Mouse (Mus musculus) mesoderm, embryonic 11.5 days (tissue): ENCODE results near the gene Epn3.

Source experiments
- DNase-seq: peaks from one replicate; pipeline ENCODE4 v3.0.0-alpha.2; 2012; ENCODE audit warnings: low read depth, low spot score

Gene Epn3

GRCm38 (mm10) chr11:94471740-94472584, 27.8 kb downstream of the Epn3 start:
- no peak for DNase-seq

DNA sequence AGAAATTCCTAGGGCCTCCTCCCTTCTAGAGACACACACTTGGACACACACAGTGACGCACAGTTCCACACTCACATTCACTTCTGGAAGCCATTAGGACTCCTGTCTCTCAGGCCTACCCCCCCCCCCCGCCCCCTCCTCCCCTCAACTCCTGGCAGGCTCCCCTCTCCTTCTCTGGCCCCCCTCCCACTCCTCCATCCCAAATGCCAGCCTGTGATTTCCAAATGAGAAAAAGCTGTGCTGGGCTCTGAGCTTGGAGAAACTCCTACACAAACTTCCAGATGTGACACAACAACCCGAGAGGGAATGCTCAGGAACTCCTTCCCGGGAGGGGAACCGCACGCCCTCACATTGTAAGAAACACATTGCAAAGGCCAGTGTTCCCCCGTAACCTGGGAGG, 29.4 kb downstream of the Epn3 start:
- peak; percentile 70 for DNase-seq

- DNase-seq: no peak
Observed at GRCm38 (mm10) chr11:94469136-94470064, 30.4 kb downstream of the Epn3 start.

GRCm38 (mm10) chr11:94468582-94469064, 31.2 kb downstream of the Epn3 start:
- DNase-seq: peak; percentile 88

DNA sequence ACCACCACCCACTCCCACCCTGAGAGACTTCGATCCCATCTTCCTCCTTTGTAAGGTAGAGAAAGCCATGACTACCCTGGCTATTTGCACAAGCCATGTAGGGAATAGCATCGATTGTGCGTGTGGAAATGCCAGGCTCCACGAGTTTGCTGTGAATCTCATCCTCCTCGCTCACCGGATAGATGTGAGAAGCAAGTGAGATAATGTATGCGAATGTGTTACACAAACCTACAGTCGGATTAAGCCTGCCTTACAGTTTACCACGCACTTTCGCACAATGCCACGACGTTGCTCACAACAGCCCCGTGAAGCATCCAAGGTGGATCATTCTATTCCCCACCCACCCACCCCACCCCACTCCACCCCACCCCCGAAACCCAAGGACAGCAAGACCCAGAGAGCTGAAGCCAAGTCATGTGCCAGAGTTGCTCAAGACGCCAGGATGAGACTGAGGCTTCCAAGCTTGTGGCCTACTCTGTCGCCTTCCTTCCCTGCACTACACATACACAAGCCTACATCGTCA, 33.4 kb downstream of the Epn3 start:
- DNase-seq: no peak

DNA sequence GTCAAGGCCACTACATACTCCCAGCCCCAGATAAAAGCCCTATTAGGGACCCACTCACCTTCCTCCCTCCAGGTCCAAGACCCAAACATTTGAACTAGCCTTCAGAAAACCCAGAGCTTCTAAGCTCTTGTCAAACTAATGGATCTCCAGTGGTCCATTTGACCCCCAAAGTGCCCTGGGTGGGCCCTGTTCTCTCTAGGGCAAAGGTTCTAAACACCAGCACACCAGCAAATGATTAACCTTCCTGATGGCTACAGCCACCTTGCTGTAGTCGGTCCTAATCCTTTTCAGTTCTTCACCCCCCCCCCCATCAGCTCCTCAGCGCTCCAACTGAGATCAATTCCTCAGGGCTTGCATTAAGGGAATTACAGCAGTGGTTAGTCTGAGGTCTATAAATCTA, 35.6 kb downstream of the Epn3 start:
- DNase-seq: no peak

- no peak for DNase-seq
Observed at GRCm38 (mm10) chr11:94461856-94462255, 37.9 kb downstream of the Epn3 start.

GRCm38 (mm10) chr11:94457001-94457400, 42.8 kb downstream of the Epn3 start:
- DNase-seq: no peak

- no peak for DNase-seq
Observed at GRCm38 (mm10) chr11:94456347-94456746, 43.4 kb downstream of the Epn3 start.

DNA sequence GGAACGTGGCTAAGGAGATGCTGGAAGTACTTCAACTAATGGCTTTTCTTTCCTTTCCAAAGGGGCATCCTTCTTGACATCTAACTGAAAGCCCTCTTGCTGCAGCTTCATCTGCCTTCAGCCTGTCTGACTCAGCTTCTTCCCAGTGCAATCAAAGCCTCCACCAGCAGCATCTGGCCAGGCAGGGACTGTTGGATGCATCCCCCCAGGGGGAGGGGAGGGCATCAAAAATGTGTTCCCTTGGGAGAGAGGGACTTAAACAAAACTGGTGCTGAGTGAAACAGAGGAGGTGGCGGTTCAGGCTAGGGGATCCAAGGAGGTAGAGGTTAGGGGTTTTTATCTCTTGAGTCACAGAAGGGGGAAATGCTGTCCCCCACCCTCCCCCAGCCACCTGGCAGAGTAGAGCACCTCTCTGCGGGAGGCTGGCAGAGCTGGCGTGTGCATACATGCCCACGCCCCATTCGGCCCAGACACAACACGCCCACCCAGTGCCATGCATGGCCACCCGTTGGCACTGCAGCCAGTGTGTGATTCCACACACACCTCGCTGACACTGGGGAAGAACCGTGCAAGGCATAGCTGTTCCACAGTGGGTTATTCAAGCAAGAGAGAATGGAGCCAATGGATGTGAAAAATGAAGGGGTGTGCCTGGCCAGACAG, 44.5 kb downstream of the Epn3 start:
- no peak for DNase-seq

GRCm38 (mm10) chr11:94454756-94455155, 45.0 kb downstream of the Epn3 start:
- no peak for DNase-seq

- no peak for DNase-seq
Observed at GRCm38 (mm10) chr11:94451091-94451773, 48.5 kb downstream of the Epn3 start.

GRCm38 (mm10) chr11:94449886-94450285, 49.9 kb downstream of the Epn3 start:
- no peak for DNase-seq

- no peak for DNase-seq
Observed at GRCm38 (mm10) chr11:94449239-94449638, 50.5 kb downstream of the Epn3 start.

- peak; percentile 44 for DNase-seq
Observed at GRCm38 (mm10) chr11:94447017-94447416, 52.8 kb downstream of the Epn3 start.

DNA sequence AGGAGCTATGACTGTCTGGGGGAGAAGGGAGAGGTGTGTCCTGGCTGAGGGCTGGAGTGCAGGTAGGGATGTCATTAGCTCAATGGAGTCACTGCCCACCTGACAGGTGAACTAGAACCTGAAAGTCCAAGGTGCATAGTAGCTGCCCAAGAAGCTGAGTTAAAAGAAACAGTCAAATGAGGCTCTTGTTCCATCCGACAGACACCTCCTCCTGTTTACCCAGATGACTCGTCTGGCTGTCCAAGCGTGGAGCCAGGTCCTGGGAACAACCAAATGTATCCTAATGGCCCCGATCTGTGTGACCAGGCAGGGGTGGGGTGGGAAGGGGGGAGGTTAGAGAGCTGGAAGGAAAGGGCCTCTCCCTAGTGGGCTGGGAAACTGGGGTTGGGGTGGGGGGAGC, 54.5 kb downstream of the Epn3 start:
- no peak for DNase-seq

- no peak for DNase-seq
Observed at GRCm38 (mm10) chr11:94444829-94445228, 54.9 kb downstream of the Epn3 start.

GRCm38 (mm10) chr11:94441752-94442151, 58.0 kb downstream of the Epn3 start:
- DNase-seq: no peak

DNA sequence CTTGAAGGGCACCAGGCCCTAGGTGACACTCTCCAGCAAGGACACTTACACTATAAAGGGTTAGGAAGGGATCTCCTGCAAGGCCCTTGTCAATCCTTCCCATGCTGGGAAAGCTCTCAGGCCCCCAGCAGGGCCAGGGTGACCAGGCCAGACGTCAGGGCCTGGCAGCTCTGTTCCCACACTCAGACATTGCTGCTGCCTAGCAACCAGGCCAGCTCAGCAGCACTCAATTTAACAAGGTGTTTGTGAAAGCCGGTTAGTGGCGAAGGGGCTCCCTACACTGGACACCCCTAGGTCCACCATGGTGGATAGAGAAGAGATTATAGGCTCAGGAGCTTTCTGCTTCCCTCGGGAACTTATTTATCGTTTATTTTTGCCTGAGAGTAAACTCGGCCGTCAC, 58.7 kb downstream of the Epn3 start:
- DNase-seq: no peak

DNA sequence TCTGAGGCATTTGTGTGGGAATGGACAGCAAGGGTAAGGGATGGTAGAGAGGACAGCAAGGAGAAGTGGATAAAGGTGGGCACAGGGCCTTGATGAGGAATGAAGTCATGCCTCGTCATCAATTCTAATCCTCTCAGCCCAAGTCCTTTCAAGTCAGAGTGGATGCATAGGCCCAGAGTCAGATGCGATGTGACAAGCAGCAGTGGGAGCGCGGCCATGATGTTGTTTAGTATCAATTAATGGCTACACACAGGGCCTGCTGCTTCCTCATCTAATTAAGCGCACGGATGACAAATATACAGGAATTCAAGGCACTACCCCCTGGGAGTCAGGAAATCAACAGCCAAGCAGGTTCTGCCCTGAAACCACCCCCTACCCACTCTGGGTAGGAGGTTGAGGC, 59.4 kb downstream of the Epn3 start:
- no peak for DNase-seq
